Mouse (Mus musculus) lung, postnatal 36 days (tissue): ENCODE results near the gene Zbtb8os.

Source experiments
- DNase-seq: peaks from one replicate; pipeline ENCODE4 v3.0.0; 2022; ENCODE audit warnings: mixed read lengths

Zbtb8os gene

DNA sequence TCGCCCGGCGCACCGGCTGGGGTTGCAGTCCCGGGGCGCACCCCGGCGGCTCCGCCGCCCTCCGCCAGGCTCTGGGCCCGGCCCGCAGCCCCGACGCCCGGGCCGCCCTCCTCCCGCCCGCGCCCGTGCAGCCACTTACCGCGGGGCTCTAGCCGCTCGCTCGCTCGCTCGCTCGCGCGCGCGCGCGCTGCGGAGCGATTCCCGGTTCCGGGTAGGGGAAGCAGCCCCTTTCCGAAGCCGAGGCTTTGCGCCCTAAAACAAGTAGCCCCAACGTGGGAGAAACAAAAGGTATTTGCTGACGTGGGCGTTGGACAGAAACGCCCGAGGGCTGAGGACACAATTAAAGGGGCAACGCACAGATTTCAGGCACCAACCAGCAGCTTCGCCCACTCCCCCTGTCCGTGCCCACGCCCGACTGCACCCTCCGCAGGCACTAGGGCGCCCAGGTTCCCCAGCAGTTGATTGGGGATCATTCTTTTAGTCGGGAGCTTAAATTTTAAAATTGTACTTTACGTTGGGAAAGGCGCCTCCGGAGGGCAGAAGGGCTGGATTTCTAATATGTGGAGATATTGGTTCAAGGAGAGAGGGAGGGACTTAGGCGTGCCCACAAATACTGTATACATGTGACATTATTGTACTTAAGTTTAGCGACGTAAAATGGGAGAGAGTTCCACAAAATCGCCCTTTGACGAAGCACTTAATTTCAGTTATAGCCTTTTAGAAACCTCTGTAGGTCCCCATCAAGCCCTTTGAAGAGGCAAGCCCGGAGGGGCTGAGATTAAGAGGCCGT lies 42.3 kb downstream of the Zbtb8os start, which contains the start of gene Zbtb8a:
Gene Zbtb8a, minus strand, starts transcription at position 516 of the 790 bp plus-strand sequence.
- DNase-seq = peak; percentile 58

DNA sequence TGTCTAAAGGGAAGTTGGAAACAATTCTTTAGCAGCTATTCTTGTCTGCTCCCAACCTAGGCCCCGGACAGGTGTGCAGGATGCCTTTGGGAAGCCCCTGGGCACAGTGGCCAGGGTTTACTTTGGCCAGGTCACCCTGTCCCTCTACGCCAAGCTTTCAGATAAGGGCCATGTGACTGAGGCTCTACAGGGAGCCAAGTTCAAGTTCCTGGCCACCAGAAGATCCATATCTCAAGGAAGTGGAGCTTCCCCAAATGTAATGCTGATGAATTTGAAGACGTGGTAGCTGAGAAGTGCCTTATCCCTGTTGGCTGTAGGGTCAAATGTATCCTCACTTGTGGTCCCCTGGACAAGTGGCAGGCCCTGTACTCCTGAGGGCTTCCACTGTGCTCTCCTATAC lies 44.3 kb downstream of the Zbtb8os start:
- DNase-seq = no peak

GRCm38 (mm10) chr4:129381148-129381547 lies 45.7 kb downstream of the Zbtb8os start:
- no peak for DNase-seq

- no peak for DNase-seq
Measured at GRCm38 (mm10) chr4:129382029-129382428, 46.5 kb downstream of the Zbtb8os start.

DNA sequence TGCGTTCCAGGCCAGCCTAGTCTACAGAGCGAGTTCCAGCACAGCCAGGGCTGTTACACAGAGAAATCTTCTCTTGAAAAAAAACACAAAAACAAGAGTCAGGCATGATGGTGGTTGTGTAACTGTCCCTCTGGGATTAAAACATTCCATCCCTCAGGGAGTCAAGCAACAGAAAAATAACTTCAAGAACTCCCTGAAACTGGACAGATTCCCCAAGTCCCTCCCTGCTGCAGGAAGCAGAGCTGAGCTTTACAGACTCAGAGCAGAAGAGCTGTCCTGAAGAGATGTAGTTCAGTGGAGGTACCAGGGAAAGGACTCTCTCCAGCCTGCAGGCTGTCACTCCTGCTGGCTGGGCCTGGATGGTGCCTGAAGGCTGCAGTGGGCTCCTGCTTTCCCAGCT lies 47.0 kb downstream of the Zbtb8os start:
- DNase-seq = no peak

GRCm38 (mm10) chr4:129383586-129383985 lies 48.1 kb downstream of the Zbtb8os start:
- peak; percentile 62 for DNase-seq

- peak; percentile 86 for DNase-seq
Measured at GRCm38 (mm10) chr4:129384440-129384839, 48.9 kb downstream of the Zbtb8os start.

GRCm38 (mm10) chr4:129385685-129386084 lies 50.2 kb downstream of the Zbtb8os start:
- peak; percentile 44 for DNase-seq

GRCm38 (mm10) chr4:129386269-129386946 lies 50.9 kb downstream of the Zbtb8os start:
- no peak for DNase-seq

GRCm38 (mm10) chr4:129386989-129387388 lies 51.5 kb downstream of the Zbtb8os start:
- no peak for DNase-seq

GRCm38 (mm10) chr4:129388404-129388803 lies 52.9 kb downstream of the Zbtb8os start:
- no peak for DNase-seq

DNA sequence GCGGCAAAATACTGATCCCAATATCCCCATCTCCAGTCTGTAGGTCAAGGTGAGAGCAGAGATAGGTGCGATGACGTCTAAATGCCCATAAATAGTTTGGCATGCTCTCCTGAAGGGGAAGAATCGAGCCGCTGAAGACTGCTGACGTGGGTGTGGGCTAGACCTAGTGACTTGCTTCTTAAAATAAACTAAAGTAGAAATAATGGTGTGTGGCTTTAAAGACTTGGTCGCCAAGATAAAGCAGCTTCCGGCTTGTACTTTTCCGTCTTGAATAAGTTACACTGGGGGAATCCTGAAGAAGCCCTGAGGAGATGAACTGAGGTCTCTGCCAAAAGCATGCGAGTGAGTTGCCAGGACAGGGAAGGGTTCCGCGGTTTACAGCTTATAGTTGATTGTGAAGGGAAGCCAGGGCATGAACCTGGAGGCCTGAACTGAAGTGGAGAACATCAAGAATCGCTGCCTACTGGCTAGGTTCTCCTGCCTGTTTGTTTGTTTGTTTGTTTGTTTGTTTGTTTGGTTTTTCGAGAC lies 54.8 kb downstream of the Zbtb8os start:
- DNase-seq = no peak

- no peak for DNase-seq
Measured at GRCm38 (mm10) chr4:129390936-129391557, 55.6 kb downstream of the Zbtb8os start.

GRCm38 (mm10) chr4:129394089-129394870 lies 58.8 kb downstream of the Zbtb8os start:
- no peak for DNase-seq

DNA sequence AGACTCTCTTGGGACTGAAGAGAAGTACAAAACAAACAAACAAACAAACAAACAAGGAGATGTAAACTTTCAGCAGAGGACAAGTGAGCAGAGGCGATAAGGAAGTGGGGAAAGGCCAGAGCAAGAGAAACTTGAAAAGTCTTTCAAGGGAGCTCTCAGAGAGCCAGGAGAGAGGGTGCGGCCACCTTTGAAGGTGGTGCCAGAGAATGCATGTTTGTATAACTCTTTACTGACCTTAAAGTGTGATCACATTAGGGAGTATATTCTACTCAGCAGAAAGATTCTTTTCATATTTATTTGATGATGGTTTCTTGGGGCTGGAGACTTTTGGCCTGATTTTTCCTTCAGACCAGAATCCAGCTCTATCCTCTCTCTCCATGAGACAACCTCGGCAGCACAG lies 61.5 kb downstream of the Zbtb8os start:
- peak; percentile 86 for DNase-seq

- DNase-seq = no peak
Measured at GRCm38 (mm10) chr4:129399813-129400212, 64.3 kb downstream of the Zbtb8os start.
